In the genomic region with DNA sequence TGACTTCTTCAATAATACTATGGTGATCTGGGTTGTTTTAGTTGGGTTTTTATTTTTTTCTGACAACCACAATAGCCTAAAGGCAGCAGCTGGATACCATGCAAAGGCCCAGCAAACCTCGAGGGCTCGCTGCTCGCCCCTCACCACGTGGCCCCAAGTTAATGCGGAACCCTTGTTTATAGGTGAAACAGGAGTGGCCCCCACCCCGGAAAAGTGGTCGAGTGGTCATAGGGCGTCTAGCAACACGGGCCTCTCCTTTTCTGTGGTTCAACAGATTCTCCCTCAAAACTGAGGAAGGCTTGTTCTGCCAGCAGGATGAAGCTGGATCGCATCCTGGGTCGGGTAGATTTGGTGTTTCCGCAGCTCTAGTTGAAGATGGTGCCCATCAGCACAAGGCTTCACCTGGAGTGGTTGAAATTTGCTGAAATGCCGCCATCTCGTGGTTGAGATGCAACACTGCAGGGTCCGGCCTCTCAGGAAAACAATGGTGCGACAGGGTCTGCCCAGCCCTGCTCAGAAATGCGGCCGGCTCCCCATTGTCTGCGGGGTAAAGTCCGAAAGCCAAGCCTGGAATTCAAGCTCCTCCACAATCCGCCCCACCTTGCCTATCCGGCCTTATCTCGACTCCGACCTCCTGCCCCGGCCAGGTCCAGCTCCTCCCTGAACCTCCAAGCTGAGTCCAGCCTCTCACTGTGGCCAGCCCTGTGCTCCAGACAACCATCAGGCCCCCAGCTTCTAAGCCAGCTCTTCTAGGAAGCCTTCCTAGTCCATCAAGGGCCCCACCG, we compare ENCODE assay signal across 1 mouse cellular context.
TF ChIP-seq lines count a peak whose summit lies in the region.

No protein-coding gene starts in this region.

TF ChIP-seq in CH12.LX, 34 proteins besides CTCF, POLR2A, EP300 and RAD21 (continued from another document):
- no peak for TF ChIP-seq NELFE (IDR thresholded peaks at IDR 0.05; ENCODE audit: low read depth, low read length)
- TF ChIP-seq TBP (conservative IDR thresholded peaks at IDR 0.05; ENCODE audit: low read depth, low read length), result no peak
- TF ChIP-seq RCOR1 (conservative IDR thresholded peaks at IDR 0.05; ENCODE audit: low read depth, low read length), result no peak
- no peak for TF ChIP-seq MAFK (IDR thresholded peaks at IDR 0.05; ENCODE audit: insufficient replicate concordance, low read length)
- no peak for TF ChIP-seq ZNF384 (IDR thresholded peaks at IDR 0.05; ENCODE audit: low read depth, low read length)
- TF ChIP-seq ETS1 (conservative IDR thresholded peaks at IDR 0.05; ENCODE audit: low read depth, low read length), result no peak
- no peak for TF ChIP-seq POLR2AphosphoS2 (IDR thresholded peaks at IDR 0.05; ENCODE audit: low read depth, low read length)
- no peak for TF ChIP-seq MAX (IDR thresholded peaks at IDR 0.05; ENCODE audit: low read length)
- 0 out of 2 replicates have a peak, but pooled peaks have one; percentile 29 for TF ChIP-seq IRF4 (IDR thresholded peaks at IDR 0.05; ENCODE audit: low read depth, low read length)
- no peak for TF ChIP-seq E2F4 (IDR thresholded peaks at IDR 0.05; ENCODE audit: insufficient replicate concordance, low read depth, low read length)
- peak; percentile 36; the same call in 1 of the 2 replicates for TF ChIP-seq TCF12 (IDR thresholded peaks at IDR 0.05; ENCODE audit: low read depth, low read length)
- no peak for TF ChIP-seq JUN (IDR thresholded peaks at IDR 0.05; ENCODE audit: insufficient read depth, low read depth, low read length)
- TF ChIP-seq ZC3H11A (IDR thresholded peaks at IDR 0.05; ENCODE audit: low read depth, low read length), result peak; percentile 94
TF ChIP-seq in CH12.LX: peak in this region for 9.
